ENCODE assay signal across 8 mouse cellular contexts in the genomic region with DNA sequence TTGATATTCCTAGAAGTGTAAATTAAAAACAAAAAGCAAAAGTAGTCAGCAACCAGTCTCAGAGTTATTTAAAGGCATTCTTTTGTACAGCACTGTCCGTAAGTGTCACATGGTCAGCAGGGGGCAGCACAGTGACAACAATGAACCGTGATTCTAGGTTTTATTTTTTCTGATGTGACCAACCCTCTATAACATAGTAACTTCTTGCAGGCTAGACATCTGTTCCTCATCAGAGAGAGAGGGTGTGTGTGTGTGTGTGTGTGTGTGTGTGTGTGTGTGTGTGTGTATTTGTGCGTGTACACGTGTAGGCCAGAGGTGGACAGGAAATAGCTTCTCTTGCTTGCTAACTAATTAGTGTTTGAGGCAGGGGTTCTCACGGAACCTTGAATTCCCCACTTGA. TPM values are rescaled to one million over a fixed set of nuclear protein-coding genes. Genes with fewer than 3 reads are reported as not detected.
A peak's percentile ranks its signal among the peaks of the same experiment; 100 is the strongest.
DNase-seq lines count a peak whose midpoint lies in the region; ATAC-seq and TF ChIP-seq lines count a peak whose summit lies in the region.

No protein-coding gene starts in this region.

- H3K9ac ChIP-seq in hindbrain, embryonic 14.5 days, result no peak overlapping the region
- no peak overlapping the region for H3K9ac ChIP-seq in hindbrain, embryonic 12.5 days
- no peak overlapping the region for H3K9ac ChIP-seq in CH12.LX (ENCODE audit: insufficient read depth, low read depth)

- H3K4me1 ChIP-seq in hindbrain, embryonic 14.5 days (replicated peaks; ENCODE audit: control insufficient read depth, insufficient read depth, low read length), result no peaks in the 10 kb centered on the region
- H3K4me1 ChIP-seq in hindbrain, embryonic 12.5 days, result no peaks in the 10 kb centered on the region
- peaks cover 0 to 2% of the 10 kb centered on the region in 2 experiments; a peak in 1 of 4 replicates for H3K4me1 ChIP-seq in CH12.LX (ENCODE audit: control insufficient read depth in 1 of 2, insufficient read depth in 2 of 2)
- H3K4me1 ChIP-seq in cerebellum, adult 2 months (ENCODE audit: control insufficient read depth, insufficient read depth, low read length), result no peaks in the 10 kb centered on the region

- H3K79me2 ChIP-seq in CH12.LX (replicated peaks; ENCODE audit: control insufficient read depth, extremely low read depth, insufficient read depth, poor library complexity, severe bottlenecking), result no peaks in the 10 kb centered on the region

- in situ Hi-C loops in CH12.LX (cut with MboI; ENCODE audit: low pct_ligation_motif_present, low pct_unique_long_range_greater_than_20kb, low sequenced_read_pairs), result loop anchor here (25.0 kb wide), 1 partner anchor 200 kb away; no protein-coding TSS in a partner anchor

- H3K27ac ChIP-seq in hindbrain, embryonic 14.5 days, result no peak overlapping the region
- no peak overlapping the region for H3K27ac ChIP-seq in hindbrain, embryonic 12.5 days
- H3K27ac ChIP-seq in CH12.LX (ENCODE audit: insufficient read depth, low read depth), result no peak overlapping the region
- no peak overlapping the region for H3K27ac ChIP-seq in cerebellum, adult 2 months (ENCODE audit: insufficient read depth, low read length)

- dilution Hi-C loops in CH12.LX (cut with MboI; ENCODE audit: extremely low pct_ligation_motif_present, extremely low pct_unique_long_range_greater_than_20kb, low sequenced_read_pairs), result no loop called here

- TF ChIP-seq RAD21 in CH12.LX (IDR thresholded peaks at IDR 0.05; ENCODE audit: low read depth, low read length), result peak; percentile 62

- no peak overlapping the region for H3K4me3 ChIP-seq in hindbrain, embryonic 14.5 days (replicated peaks; ENCODE audit: low read length)
- H3K4me3 ChIP-seq in hindbrain, embryonic 12.5 days, result no peak overlapping the region
- H3K4me3 ChIP-seq in CH12.LX (replicated peaks in 1 of 3; ENCODE audit: low read depth in 2 of 3, low read length in 2 of 3, poor library complexity in 1 of 3), result no peak overlapping the region
- no peak overlapping the region for H3K4me3 ChIP-seq in cerebellum, adult 2 months (replicated peaks; ENCODE audit: insufficient read depth, low read depth, low read length)

- H3K27me3 ChIP-seq in hindbrain, embryonic 14.5 days (ENCODE audit: control insufficient read depth, insufficient read depth, low read length), result no peaks in the 10 kb centered on the region
- no peaks in the 10 kb centered on the region for H3K27me3 ChIP-seq in hindbrain, embryonic 12.5 days
- no peaks in the 10 kb centered on the region for H3K27me3 ChIP-seq in CH12.LX (replicated peaks)
- H3K27me3 ChIP-seq in cerebellum, adult 2 months (ENCODE audit: control insufficient read depth, insufficient read depth, low read length), result no peaks in the 10 kb centered on the region

- TF ChIP-seq POLR2A in CH12.LX (IDR thresholded peaks at IDR 0.05; ENCODE audit: low read depth, low read length), result no peak
- TF ChIP-seq POLR2A in cerebellum, adult 2 months (IDR thresholded peaks at IDR 0.05; ENCODE audit: borderline replicate concordance, insufficient read depth, low read length), result no peak

- TF ChIP-seq EP300 in CH12.LX (IDR thresholded peaks at IDR 0.05; ENCODE audit: low read length), result no peak

- 66% methylated on average over 5 of the region's 5 CpGs for WGBS in hindbrain, embryonic 14.5 days
- 58% methylated on average over 5 of the region's 5 CpGs for WGBS in hindbrain, embryonic 12.5 days
- WGBS in cerebellum, adult 2 months, result 51% methylated on average over 5 of the region's 5 CpGs

- ATAC-seq in hindbrain, embryonic 14.5 days (ENCODE audit: low FRiP score), result no peak
- no peak for ATAC-seq in hindbrain, embryonic 12.5 days (ENCODE audit: low FRiP score)

- peak; percentile 40 to 78; a peak in 3 of 4 replicates for TF ChIP-seq CTCF in CH12.LX (conservative IDR thresholded peaks at IDR 0.05 in 1 of 2, IDR thresholded peaks at IDR 0.05 in 1 of 2; ENCODE audit: low read depth in 2 of 2, low read length in 2 of 2)
- TF ChIP-seq CTCF in cerebellum, adult 2 months (IDR thresholded peaks at IDR 0.05; ENCODE audit: borderline replicate concordance, insufficient read depth, low read depth, low read length), result peak; percentile 57; the same call in 1 of the 2 replicates

- DNase-seq in hindbrain, embryonic 14.5 days (ENCODE audit: low spot score), result peak; percentile 74
- peak; percentile 66 for DNase-seq in CH12.LX (ENCODE audit: extremely low read depth)
- DNase-seq in cerebellum, adult 2 months, result peak; percentile 55 to 61
- peak; percentile 6 to 15 for DNase-seq in gastrocnemius, adult 8-10 months (ENCODE audit: low spot score in 2 of 2)
- DNase-seq in layer of hippocampus, postnatal 25 days (ENCODE audit: extremely low spot score in 1 of 2, low spot score in 1 of 2), result peak; percentile 10 to 61
- peak; percentile 37 for DNase-seq in mesoderm, embryonic 11.5 days (ENCODE audit: low read depth, low spot score)
- peak; percentile 9 to 53 for DNase-seq in thymus, postnatal 10 days (ENCODE audit: low spot score in 2 of 2)

- no peak overlapping the region for H3K4me2 ChIP-seq in hindbrain, embryonic 14.5 days (replicated peaks)
- H3K4me2 ChIP-seq in hindbrain, embryonic 12.5 days (replicated peaks), result no peak overlapping the region
- H3K4me2 ChIP-seq in CH12.LX (ENCODE audit: insufficient read depth, low read depth, poor library complexity, severe bottlenecking), result no peak overlapping the region

- H3K9me3 ChIP-seq in hindbrain, embryonic 14.5 days (ENCODE audit: control insufficient read depth, low read length), result no peaks in the 10 kb centered on the region
- no peaks in the 10 kb centered on the region for H3K9me3 ChIP-seq in hindbrain, embryonic 12.5 days (replicated peaks)
- H3K9me3 ChIP-seq in CH12.LX (replicated peaks; ENCODE audit: low read length), result no peaks in the 10 kb centered on the region

- H3K36me3 ChIP-seq in hindbrain, embryonic 14.5 days (replicated peaks; ENCODE audit: control insufficient read depth, insufficient read depth), result peaks cover 34% of the 10 kb centered on the region
- H3K36me3 ChIP-seq in hindbrain, embryonic 12.5 days, result peaks cover 7% of the 10 kb centered on the region; the same call in 1 of the 2 replicates
- H3K36me3 ChIP-seq in CH12.LX (replicated peaks in 1 of 2; ENCODE audit: control insufficient read depth in 1 of 2, insufficient read depth in 1 of 2, low read length in 1 of 2), result no peaks in the 10 kb centered on the region

TF ChIP-seq in CH12.LX, 34 proteins besides CTCF, POLR2A, EP300 and RAD21:
- TF ChIP-seq MAX (IDR thresholded peaks at IDR 0.05; ENCODE audit: low read length), result peak; percentile 68
- TF ChIP-seq BHLHE40 (IDR thresholded peaks at IDR 0.05; ENCODE audit: low read depth, low read length), result no peak
- TF ChIP-seq RCOR1 (conservative IDR thresholded peaks at IDR 0.05; ENCODE audit: low read depth, low read length), result no peak
- no peak for TF ChIP-seq ELF1 (IDR thresholded peaks at IDR 0.05; ENCODE audit: low read depth, low read length)
- TF ChIP-seq SMC3 (IDR thresholded peaks at IDR 0.05; ENCODE audit: low read depth, low read length), result peak; percentile 44
- TF ChIP-seq PAX5 (IDR thresholded peaks at IDR 0.05; ENCODE audit: low read length), result no peak
- TF ChIP-seq USF2 (conservative IDR thresholded peaks at IDR 0.05; ENCODE audit: low read depth, low read length), result 0 out of 2 replicates have a peak, but pooled peaks have one; percentile 12
- peak; percentile 54; the same call in 1 of the 2 replicates for TF ChIP-seq ZNF384 (IDR thresholded peaks at IDR 0.05; ENCODE audit: low read depth, low read length)

RNA-seq across cellular contexts. Expression of gene Neto2, which starts 38.7 kb away (rescaled TPM):
- polyA plus RNA-seq in hindbrain, embryonic 14.5 days (2014; fragmentation: Nextera tagmentation; extraction: Ambion mirVana), result 92.0 and 104 TPM in 2 replicates
- 43.0 and 47.6 TPM in 2 replicates for polyA plus RNA-seq in hindbrain, embryonic 12.5 days (2016; fragmentation: Nextera tagmentation; extraction: Ambion mirVana)
- total RNA-seq in CH12.LX (2012; rRNA removed), result not detected in 2 replicates
- not detected in 2 replicates for total RNA-seq in CH12.LX (2014; rRNA removed)
- 0.10 TPM in 1 of 2 replicates, not detected in the other for polyA plus RNA-seq in CH12.LX (2012; ENCODE audit: insufficient read length, low read depth)
- polyA plus RNA-seq in cerebellum, adult 2 months (2012; rRNA removed), result 37.8 and 42.7 TPM in 2 replicates
- 1 to 10 TPM; 2.7 to 7.3 (median 4.1) TPM for total RNA-seq in gastrocnemius, adult 8-10 months (2022)
- 10 to 100 TPM; 40.4 to 46.9 TPM for total RNA-seq in layer of hippocampus, postnatal 25 days (2021)

Comparison
In these comparisons a context has a peak if more than half of its experiments do, and no peak if none do; other contexts are left out.
1. DNase-seq: peak in every context shown above with its lines; median percentile 74 in hindbrain, embryonic 14.5 days; 66 in CH12.LX; 58 in cerebellum, adult 2 months; 37 in mesoderm, embryonic 11.5 days; 36 in layer of hippocampus, postnatal 25 days; 31 in thymus, postnatal 10 days; 10 in gastrocnemius, adult 8-10 months.
2. RNA of gene Neto2, which starts 38.7 kb away (polyA plus RNA-seq): 92.0 to 104 TPM in hindbrain, embryonic 14.5 days, 43.0 to 47.6 TPM in hindbrain, embryonic 12.5 days and 37.8 to 42.7 TPM in cerebellum, adult 2 months; 0.10 TPM in CH12.LX; every median in the first group is over 10 times any median in the second.